Mouse (Mus musculus) activated CD4-positive, CD25-positive, alpha-beta regulatory T cell, adult 4 months (primary cell): ENCODE data around the gene Syt14. TPM values are rescaled to one million over a fixed set of nuclear protein-coding genes. Genes with fewer than 3 reads are reported as not detected.

ENCODE experiments used
- ATAC-seq: one replicate; pipeline ENCODE4 v1.8.0; 2017
- polyA plus RNA-seq, 2 experiments: library from polyadenylated mRNA; unstranded; fragments of 100-300 nt; shearing (Covaris generic); gene quantifications; one replicate each; pipeline ENCODE4 v1.2.1; 2017

The Syt14 gene
- polyA plus RNA-seq, 2 experiments from 2014 or later, result 0.12 to 0.25 TPM

DNA sequence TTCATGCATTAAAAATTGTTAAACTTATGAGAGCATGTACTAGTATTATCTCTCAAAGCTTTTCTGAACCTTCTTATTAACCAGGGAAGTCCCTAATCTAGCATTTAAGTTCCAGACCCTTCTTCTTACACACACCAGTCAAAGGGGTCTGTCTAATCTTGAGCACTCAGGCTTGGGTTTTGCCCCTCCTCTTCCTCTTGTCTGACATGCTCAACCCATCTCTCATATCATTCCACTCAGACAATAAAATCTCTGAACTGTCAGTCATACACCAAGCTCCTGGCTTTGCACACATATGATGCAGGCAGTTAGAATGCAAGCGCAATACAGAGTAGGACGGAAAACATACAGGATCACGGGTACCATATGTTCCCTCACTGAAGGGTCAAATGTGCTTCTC, 48.4 kb downstream of the Syt14 start:
- no peak for ATAC-seq

DNA sequence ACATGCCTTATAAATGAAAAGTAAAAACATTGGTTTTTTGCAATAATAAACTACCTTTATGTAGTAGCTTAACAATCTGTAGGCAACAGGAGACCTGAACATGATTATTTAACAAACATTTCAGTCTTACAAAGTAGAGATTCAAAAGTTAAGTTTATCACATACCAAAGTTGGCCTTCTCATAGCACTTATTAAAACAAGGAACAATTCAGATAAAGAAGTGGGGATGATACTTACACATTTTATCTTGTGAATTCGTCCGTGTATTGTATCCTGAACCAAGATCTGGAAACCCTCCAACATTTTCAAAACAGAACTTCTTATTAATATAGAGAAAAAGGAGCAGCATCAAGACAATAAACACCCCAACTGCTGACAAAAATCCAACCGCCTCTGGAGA, 49.1 kb downstream of the Syt14 start:
- ATAC-seq, result no peak

DNA sequence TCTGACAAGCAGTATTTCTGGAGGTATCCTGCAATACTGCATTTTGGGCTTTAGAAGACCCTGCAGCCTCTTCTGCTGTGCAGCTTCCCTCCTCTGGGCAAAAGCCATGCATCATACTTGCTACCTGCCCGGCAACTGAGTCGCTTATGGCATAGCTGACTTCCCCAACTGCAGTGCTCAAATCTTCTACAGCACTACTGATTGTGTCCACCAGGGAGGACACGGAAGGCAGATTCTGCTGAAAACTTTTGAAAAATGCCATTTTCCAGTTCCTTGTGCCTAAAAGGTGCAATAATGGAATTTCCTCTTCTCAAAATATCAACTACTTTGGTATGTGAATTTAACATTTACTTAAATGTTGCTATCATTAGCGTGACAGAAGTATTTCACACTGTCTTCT, 51.2 kb downstream of the Syt14 start:
- no peak for ATAC-seq

DNA sequence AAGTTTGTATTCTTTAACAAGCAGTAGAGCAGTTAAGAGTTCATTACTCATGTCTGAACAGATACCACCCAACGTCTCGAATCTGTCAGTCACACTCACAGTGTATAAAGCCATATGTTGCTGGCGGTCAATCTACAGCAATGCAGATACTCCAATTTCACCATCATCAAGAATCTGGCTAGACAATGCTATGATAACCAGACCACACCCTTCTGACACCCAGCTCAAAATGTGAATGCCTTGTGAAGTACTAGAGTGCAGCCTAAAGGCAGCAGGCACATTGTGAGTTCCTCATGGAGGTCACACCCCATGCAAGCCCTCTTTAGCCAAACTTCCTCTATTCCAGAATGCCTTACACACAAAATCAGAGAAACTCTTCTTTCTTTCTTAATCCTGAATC, 53.9 kb downstream of the Syt14 start:
- no peak for ATAC-seq

DNA sequence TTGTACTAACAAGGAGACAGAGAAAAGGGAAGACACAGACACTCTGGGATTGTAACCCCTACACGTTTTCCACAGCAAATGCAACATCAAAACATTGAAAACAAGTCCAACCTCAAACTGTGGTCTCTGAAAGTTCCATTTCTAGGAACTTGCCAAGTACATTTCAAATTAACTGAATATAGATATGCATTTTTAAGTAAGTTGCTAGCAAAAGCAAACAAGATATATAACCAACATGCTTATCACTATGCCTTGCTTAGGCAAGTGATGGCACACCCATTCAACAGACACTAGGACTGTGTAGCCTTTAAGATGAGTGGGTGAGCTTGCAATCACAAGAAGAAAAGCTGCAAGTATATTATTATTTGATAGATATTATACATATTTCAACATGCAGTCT, 54.5 kb downstream of the Syt14 start:
- ATAC-seq, result no peak

DNA sequence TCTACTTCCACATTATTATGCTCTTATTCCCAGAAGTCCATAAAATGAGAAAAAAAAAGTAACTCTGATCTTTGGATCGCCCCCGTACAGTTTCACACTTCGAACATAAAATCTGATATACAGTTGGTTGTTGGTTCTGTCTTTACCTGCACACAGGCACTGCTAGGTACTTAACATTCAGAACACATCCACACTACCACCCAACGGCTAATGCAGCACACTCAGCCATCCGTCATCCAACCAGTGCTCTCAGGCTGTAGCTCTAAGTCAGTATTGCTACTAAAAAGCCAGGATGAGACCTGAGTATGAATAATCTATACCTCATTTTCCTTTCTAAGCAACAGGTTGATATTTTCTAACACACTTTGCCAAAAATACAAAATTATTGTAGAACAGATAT, 73.3 kb downstream of the Syt14 start:
- ATAC-seq, result no peak

DNA sequence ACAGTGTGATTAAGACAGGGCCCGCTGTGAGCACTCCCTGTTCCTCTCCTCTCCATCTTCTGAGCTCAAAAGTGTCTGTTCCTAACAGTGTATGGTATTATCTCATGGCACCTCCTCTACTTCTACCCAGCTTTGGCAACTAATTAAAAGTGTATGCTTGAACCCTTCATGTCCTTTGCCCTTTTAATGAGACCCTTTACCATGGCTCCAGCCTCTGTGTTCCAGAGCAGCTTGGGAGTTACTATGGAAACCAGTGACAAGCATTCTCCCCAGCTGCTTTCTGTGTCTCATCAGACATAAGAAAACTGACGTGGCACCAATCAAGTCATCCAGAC, 87.8 kb downstream of the Syt14 start:
- ATAC-seq, result no peak

DNA sequence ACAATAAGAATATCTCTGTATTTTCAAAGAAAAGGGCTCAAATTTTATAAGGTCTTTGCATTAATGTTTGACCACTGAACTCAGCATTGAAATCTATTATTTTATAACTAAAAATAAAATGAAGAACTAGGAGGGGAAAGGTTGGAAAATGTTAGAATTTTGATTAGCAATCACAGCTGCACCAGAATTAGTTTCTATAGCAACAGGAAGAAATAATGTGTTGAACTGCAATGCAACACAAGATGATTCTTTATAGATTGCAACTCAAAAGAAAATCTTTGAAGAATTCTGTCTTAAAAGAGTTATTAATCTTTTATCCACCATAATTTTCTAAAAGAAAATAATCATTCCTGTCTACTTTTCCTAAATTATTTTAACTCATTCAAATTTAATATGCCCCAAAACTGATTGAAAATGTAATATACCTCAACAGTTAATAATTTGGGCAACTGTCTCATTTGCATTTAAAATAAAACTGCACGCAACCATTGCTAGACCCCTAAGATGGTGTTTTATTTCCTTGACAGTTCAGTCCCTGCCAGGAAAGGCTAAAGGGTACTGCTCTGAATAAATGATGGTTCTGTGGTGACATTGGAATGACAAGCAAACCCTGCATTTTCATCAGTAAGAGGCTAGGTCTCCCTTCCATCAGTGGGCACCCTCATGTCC, 88.3 kb downstream of the Syt14 start:
- no peak for ATAC-seq

DNA sequence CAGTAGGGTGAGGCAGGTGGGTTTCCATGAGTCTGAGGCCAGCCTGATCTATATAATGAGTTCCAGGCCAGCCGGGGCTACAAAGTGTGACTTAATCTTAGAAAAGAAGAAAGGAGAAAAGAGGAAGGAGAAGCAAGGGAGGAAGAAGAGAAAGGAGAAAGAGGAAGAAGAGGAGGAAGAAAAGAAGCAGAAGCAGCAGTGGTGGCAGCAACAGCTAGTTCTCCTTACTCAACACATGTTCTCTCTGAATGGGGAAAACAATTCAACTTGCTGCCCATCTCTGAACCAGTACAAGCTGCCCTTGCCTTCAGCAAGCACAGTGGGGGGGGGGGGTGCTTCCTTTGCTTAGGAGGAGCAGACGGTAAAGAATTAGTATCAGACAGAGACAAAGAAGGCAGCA, 96.5 kb downstream of the Syt14 start:
- ATAC-seq, result no peak

DNA sequence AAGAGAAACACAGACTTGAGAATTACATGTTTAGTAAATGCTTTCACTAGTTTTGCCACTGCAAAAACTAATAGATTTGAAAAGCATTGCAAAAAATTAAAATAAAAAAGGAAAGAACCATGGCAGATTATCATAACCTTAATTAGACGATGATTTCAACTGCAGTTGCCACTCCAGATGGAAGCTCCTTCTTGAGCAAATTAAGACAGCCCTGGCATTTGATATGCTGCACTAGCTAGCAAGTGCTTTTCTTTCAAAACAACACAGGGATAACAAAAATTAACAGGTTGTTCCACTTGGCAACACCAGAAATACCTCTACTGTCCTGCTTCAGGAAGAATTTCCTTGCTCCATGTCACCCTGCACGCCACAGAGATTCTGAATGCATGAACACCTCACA, 97.6 kb downstream of the Syt14 start:
- no peak for ATAC-seq

DNA sequence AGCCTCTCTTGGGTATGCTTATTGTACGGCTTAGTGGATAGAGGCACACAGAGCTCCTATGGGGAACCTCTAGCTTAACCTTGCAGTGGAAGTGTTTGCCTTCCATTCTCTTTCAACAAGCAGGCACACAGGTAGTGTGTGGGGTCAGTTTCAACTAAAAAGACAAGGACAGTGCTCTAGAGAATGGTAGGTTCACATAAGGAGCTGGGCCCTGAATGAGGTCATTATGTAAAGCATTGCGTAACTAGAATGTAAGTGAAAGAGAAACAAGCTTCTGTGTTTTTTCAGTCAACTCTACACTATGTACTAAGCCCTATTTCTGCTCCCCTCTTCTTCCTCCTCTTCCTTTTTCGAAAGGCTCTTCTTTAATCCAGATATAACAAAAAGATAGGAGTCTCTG, 103.8 kb downstream of the Syt14 start:
- no peak for ATAC-seq

DNA sequence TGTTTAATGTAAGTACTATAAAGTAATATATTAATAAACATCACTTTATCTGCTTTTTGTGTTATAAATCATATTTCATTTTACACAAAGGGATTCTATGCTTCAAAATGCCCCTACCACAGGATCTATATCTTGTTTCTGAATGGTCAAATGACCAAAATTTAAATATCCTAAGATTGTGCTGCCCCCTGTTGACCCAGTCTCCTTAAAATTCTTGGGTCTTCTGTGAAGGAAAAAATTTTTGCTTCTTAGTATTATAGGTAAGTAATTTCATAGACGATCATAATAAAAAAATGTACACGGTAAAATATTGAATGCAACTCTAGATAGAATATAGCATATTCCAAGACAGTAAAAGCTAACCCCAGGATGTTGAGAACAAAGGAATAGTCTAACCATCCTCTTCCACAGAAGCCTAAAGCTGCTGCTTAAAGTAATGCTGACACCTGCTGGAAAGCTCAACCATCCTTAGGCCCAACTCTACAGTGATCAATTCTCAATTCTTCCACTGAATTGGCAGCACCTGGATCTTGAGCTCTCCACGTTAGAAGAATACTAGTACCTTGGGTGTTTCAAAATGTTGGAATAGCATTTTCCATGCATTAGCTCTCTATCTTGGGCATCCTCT, 123.4 kb downstream of the Syt14 start:
- no peak for ATAC-seq

DNA sequence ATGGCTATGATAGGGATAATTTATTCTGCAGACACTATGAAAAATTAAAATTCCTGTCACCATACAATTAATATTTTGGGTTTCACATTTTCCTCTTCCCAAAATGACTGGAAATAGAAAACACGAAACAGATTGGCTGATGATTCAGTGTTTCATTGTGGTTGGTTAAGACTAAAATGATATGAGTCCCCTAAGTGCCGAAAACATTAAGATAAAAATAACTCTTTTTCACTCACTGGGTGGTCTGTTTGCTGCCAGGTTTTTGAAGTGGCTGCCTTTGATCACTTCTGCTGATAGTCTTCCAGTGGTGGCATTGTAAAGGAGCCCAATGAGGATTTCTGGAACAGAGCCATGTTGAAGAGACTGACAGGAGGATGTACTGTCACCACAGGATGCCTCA, 134.1 kb downstream of the Syt14 start:
- no peak for ATAC-seq

DNA sequence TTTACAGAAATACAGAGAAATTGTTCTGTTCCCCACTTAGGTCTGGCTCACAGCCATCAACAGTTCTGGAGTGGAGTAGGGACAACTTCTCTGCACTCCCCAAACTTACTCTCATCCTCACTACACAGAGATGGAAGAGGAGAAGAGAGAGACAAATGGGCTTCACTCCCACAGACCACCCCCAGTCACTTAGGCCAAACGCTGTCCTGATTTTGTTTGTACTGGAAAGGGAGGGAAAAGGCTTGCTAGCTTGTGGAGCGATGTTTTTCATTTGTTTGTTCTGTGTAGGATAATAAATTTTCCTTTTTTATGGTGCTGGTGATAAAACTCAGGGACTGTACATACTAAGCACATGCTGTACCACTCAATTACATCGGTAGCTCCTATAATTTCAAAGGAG, 134.7 kb downstream of the Syt14 start:
- ATAC-seq, result no peak

DNA sequence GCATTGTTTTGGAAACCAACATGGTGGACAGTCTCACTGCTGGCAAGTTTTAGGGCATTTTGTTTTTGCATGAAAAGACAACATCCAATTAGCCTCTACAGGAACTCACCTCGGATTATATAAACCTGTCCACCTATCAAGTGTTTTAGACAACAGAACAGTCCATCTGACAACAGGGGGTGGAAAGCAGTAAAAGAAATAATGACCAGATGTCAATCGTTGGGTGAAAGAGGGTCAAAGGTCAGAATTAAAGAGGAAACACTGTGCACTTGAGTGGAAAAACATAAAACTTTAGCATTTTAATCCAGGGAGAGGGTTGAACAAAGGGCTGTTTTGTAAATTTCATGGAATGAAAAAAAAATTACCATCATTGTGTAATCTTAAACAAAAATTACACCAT, 136.8 kb downstream of the Syt14 start:
- no peak for ATAC-seq

DNA sequence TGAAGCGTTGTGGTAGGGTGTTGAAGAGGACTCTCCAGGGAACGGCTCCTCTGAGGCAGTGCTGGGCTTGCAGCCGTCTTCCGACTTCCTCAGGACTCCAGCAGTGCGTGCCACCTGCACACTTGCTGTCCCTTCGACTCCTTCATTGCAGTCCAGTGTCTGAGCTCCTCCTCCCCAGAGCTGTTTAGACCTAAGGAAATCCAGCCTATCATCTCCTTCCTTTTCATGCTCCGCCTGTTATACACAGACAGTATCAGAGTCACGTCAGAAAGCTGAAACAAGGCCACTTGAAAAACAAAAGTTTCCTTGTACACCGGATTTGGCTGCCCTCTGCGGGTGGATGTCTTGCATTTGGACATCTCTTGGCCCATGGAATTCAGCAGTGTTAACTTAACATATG, 138.4 kb downstream of the Syt14 start:
- no peak for ATAC-seq

DNA sequence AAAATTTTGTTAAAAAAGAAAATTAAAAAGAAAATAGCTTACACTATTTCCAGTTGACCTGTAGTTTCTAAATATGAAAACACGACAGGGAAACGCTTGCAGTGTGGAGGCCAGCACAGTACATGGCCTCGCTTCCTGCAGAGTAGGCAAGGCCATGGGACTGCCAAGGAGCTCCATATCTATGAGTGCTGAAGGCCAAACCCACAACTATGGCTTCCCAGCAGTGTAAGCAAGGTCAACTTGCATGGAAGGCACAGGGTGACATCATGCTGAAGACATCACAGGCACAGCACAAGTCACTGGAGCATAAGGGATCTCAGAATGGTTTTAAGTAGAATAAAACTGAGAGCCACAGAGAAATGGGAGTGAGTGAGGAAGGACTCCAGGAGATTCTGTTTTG, 139.5 kb downstream of the Syt14 start:
- ATAC-seq, result no peak

DNA sequence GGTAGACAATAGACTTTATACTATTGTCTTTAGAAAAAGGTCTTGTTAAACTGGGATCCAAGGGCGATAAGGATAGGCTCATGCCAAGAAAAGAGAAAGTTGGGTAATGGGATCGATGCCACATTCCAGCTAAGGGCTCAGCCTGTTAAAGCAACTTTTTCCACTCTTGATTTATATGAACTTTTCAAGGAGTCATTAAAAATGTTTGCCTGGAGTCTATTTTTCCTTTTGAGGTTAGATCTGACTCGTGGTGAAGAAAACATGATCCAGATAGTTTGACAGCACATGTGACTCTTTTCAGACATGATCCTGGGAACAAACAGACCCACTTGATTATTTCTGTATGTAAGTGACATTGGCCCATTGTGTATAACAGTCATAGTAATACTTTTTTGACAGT, 144.9 kb downstream of the Syt14 start:
- ATAC-seq, result no peak

DNA sequence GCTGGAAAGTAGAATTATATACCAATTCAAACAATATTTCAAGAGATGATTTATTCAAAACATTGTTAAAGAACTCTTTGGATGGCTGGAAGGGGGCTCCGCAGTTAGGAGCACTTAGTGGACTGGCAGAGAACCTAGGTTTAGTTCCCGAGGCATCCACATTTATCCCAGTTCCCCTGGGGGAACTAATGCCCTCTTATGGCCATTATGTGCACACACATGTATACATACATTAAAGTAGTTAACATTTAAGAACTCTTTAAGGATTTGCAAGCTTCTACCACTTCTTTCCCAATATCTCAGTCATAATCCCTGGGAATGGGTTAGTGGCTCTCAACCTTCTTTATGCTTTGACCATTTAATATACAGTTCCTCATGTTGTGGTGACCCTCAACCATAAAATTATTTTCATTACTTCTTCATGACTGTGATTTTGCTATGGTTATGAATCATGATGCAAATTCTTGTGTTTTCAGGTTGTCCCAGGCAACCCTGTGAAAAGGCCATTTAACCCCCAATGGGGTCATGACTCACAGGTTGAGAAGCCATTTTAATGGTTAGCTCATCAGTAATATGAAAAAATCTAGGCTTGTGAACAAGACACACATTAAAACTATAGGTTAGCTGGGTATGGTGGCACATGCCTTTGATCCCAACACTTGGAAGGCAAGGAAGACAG, 152.8 kb downstream of the Syt14 start:
- ATAC-seq, result no peak

DNA sequence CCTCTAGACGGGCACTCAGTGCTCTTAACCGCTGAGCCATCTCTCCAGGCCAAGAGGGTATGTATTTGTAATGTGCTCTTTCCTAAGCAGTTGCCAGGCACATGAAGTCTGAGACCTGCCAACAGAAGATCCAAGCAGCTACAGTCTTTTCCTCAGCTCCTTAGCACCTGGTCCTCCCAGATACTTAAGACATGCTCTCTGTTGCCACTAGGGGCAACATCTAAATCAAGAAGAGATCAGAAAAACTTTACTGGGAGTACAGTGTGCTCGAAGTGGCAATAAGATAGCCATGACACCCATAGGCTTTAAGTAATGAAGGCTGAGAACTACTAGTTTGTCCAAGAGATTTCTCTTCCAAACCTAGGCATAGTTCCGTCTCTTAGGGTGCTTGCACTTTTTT, 155.4 kb downstream of the Syt14 start:
- no peak for ATAC-seq

DNA sequence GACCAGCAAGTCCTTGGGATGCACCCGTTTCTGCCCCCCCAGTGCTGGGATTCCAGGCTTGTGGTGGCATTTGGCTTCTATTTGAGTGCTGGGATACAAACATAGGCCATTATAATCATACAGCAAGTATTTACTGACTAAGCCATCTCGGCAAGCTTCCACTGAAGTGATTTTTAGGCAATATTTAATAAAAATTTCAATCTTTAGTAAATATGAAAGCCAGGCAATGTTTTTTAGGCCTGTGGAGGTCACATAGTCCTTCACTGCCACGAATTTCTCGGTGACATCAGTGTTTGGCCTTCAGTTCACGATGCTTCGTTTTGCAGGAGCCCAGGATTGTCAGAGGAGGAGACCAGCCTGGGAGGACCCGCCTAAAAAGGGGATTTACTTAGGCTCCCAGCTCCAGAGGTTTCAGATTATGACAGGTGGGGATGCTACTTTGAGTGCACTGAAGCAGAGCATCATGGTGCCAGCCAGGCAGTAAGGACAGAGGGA, 156.4 kb downstream of the Syt14 start:
- no peak for ATAC-seq

DNA sequence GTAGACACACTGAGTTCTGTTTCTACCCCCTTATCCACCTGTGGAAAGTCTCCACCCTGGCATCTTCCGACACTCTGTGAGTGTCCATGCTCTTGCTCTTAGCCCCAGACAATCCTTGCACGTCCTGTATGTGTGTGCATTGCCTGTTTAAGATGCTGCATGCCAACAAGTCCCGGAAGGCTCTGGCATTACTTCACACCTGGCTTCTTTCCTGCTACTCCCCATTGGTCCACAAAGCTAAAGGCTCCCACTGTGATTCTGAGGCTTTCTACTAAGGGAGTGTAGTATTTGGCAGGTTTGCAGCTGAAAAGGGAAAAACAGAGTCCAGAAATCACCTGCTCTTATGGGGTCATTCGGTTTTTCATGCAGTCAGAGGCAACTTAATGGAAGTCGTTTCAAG, 162.7 kb downstream of the Syt14 start:
- no peak for ATAC-seq

DNA sequence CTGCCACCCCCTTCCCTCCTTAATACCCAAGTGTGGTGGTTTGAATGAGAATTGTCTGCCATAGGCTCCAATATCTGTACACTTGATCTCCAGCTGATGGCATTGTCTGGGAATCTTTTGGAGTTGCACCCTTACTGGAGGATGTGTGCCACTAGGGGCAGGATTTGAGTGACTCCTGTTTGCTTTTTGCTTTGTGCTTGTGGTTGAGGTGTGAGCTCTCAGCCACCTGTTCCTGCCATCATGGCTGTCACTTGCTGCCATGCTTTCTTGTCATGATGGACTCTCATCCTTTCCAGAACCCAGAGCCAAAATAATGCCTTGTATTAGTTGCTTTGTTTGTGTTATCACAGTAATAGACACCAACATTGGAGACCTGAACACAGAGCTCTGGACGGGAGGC, 165.8 kb downstream of the Syt14 start:
- no peak for ATAC-seq

DNA sequence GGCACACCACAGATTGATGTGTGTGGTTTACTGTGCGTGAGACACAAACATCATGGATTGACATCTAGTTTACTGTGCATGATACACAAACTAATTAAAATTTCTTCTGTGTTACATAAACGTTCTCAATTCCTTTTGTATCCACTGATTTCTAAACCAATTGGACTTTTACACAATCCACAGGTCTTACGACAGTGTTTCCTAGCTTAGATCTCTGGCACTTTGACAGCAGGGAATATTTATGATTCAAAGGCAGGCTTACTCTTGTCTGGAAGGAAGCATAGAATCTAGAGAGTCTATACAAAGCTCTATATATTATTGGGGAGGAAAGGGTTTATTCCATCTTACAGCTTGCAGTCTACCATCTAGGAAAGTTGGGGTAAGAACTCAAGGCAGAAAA, 171.1 kb downstream of the Syt14 start:
- no peak for ATAC-seq
